Mouse (Mus musculus): ENCODE results near the gene Ttc21b.

DNA sequence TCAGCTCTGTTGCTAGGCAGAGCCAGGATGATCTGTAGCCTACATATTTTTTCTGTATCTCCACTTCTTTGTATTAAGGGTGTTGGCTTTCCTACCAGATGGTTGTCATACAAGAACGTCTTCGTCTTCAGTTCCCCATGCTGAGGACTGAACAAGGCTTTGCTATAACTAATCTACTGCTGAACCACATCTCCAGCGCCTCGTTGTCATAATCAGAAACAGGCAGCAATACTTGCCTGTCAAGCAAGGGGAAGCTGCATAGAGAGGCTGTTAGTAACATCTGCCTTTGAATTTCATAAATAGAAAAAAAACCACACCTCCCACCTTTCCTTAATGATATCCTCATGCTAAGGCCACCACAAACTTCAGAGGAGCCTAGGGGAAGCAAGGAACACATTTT is 116.2 kb downstream of the Ttc21b start:
- TF ChIP-seq CTCF (IDR thresholded peaks at IDR 0.05; ENCODE audit: control insufficient read depth, insufficient read depth, insufficient read length) (no peak), MYOD1 (IDR thresholded peaks at IDR 0.05; ENCODE audit: control insufficient read depth, insufficient read length, low read depth) (no peak), MAX (IDR thresholded peaks at IDR 0.05) (no peak)

All from C2C12 (cell line).